Mouse (Mus musculus) WW6 (cell line): Measurements from ENCODE around the gene Cldn20.

Experiments used
- DNase-seq: peaks from one replicate; pipeline ENCODE4 v3.0.0-alpha.2; 2013; ENCODE audit warnings: low read depth, low spot score

The Cldn20 gene

DNA sequence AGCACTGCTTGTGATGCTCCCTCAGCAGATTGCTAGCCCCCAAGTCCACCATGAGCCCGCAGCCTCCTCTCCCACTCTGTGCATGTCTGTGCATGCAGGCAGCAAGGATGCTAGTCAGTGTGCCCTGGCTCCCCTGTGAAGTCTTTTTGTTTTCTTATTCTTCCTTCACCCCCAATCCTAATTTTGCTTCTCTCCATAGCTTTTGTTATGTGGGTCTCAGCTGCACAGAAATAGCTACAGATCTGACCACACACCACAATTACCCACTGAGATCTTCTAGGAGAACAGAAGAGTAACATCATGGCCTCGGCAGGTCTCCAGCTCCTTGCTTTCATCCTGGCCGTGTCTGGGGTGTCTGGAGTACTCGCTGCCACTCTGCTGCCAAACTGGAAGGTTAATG lies at the start of gene Cldn20:
Gene Cldn20, plus strand, starts transcription at position 301 of the 400 bp plus-strand sequence.
- DNase-seq: no peak

DNA sequence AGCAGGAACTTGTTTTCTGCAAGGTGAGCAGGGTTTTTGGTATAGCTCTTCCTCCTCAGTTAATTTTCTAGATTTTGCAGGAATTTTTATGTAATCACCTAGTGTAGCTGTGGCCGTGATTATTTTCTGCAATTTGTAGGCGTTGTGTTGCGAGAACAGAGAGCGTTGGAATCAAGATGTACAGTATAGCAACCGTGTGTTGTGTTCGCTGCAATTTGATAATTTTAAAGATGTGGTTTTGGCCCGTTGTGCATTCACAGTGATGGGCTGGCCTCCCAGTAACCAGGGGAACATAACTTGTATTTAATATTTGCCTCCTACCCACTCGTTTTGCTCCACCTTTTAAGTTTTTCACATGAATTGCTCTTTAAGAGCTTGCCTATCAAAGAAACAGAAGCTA lies 49.3 kb upstream of the Cldn20 start:
- DNase-seq: no peak

DNA sequence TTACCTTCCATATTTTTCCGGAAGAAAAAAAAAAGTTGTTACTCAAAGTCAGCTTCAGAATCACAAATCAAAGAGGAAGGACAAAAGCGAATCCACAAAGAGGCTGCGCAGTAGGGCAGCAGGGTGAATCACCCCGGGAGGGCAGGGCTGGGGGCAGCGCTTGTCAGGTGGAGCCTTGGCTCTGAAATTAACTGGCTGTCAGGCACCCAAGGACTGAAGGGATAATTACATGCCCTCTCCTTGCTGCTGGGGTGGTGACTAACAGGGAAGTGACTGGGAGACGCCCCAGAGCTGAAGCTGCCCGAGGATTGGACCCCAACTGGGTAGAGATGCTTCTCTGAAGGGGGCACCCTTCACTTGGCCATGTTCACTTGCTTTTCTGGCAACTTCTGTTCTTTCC lies 46.5 kb upstream of the Cldn20 start:
- DNase-seq: no peak

DNA sequence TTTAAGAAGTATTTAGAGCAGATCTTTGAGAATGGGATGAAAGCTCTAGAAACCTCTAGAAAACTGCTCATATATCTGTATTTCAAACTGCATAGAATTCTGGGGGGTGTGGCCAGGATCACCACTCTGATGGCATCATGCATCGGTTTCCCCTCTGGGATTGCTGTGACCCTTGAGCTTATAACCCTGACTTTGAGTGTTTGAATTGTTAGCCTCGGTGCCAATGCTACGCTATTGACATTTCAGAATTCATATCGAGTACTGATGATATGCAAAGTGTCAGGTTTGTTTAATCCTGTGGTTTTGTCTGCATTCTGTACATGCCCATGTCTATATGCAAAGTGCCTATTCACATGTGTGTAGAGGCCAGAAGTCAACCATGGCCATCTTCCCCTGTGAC lies 45.1 kb upstream of the Cldn20 start:
- DNase-seq: no peak

DNA sequence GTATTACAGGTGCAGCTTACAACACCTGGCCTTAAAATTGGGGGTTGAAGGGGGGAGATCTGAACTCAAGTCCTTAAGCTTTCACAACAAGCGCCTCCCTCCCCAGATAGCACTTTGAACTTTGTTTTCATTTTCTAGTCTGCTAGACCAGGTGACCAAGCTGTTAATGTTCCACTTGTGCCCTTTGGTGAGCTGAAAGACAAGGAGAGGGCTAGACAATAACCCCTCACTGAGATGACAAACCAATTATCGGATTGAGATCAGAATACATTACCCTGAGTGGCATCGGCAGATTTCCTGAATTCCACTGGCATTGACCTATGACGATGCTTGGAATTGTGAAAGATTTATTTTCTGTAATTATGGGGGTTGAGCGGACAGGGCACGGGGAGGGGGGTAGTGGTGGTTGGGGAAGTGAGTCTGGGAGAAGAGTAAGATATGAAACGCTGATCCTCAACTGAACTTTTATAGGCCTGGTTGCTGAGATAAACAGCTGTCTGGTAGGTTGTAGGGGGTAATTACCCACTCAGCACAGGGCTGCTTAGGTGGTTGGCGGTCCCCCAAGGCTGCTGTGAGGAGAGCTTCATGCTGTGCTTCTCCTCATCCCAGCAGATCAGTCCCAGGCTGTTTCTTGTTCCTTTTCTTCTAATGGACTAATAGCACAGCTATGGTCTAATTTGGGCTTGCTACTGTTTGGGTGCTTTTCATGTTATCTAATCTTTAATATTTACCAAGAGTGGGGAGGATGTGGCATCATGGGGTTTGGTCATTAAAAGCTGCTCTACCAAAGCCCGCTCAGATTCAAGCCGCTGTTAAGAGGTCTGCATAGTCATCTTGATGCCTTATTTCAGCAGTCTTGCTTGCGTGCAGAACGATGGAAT lies 44.4 kb upstream of the Cldn20 start:
- no peak for DNase-seq

DNA sequence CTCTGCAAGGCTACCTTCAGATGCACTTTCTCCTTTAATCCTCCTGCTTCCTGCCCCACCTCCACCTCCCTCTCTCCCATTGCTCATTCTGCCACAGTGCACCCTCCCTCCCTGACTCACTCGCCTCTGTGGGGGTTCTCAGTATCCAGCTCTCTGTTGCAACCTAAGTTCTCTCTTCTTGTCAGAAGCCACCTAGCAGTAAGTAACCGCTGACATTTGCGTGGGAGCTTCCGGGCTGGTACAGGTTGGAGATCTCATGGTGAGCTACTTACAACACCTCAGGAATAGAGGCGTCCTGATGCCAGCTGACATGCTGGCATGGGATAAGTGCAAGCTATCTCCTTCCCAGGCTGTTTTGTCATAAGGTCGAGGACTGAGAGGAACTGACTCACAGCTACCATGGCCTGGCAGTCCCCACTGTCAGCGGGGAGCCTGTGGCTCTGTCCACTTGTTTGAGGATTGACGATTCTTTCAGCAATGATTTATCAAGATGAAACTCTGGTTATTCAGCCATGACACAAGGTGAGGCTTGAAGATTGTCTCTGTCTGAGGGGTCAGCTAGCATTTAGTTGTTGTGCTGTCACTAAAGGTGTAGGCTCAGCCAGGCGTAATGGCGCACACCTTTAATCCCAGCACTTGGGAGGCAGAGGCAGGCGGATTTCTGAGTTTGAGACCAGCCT lies 42.0 kb upstream of the Cldn20 start:
- no peak for DNase-seq

DNA sequence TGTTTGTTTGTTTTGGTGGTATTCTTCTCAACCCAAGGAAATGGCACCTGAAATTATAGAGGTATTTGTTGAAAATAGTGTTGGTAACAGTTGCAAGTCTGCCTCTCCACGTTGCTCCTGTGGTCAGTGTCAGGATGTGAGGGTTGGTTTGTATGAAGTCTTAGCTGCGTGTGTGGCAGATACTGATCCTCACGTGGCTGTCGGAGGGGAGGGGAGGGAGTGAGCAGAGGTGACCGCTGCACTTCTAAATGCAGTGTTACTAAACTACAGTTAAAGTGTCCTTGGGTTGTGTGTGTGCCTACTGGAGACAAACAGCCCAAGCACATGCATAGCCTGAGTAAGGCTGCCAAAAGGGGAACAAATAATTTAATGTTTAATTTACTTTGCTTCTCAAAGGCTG lies 41.3 kb upstream of the Cldn20 start:
- no peak for DNase-seq

DNA sequence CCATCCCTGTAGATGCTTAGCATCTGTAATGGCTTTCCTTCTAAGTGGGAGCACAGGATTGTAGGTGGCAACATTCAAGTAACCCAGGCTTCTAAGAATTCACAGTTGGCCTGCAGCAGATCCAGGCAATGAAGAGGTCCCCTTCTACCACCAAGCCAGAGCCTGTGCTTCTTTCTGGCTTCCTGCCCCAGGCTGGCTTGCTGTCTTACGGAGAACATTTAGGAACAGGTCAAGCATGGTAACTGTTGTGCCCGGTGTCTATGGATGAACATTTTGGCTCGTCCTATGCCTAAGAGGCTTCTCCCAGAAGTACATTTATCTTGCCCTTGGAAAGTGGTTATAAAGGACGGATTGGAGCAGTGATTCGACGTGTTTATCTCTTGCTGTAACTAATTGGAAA lies 40.7 kb upstream of the Cldn20 start:
- DNase-seq: no peak

DNA sequence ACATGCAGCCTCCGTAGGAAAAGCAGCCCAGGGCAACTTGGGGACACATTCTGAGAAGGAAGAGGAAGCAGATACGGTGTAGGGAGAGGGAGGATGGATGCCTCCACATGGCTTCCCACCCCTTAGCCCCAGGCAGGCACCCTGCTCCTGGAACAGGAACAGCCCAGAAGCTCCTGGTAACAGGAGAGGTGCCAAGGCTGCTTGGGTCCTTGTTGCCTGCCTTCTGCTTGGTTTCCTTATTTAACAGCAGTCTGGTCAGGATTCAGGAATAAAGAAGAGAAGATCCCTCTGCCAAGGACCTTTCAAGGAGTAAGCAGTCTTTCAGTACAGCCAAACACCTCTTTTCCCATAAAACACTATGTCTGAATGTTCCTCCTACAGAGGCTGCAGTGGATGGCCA lies 36.8 kb upstream of the Cldn20 start:
- DNase-seq: no peak

DNA sequence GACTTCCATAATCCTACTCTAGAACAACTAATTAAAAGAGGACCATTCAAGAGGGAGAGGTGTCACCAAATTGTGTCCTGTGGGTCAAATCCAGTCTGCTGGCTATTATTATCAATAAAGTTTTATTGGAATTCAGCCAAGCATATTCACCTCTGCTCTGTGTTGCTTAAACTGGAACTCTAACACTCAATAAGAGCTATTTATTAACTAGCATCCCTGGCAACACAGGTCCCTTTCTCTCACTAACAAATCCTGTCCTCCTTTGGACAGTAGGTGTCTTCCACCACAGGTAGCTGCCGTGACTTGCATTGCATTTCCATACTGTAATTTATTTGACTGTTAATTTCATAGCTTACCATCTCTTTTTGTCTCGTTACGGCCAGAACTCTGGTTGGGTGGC lies 36.3 kb upstream of the Cldn20 start:
- no peak for DNase-seq

DNA sequence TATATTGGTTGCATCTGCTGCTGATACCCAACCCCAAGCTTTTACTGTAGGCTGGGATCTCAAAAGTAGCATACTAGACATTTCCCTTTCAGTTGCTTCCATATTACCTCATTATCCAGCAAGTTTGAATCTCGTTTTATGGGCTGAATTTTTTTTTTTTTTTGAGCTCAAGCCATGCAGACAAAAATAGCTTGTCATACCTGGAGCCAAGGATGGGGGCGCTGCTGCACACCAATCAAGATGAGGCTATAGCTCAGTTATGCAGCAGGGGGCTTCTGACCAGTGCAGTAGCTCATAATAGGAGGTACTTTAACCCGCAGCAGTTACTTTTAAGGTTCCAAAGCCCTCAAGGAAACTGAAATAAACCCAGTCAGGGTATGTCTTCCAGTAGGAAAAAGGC lies 34.3 kb upstream of the Cldn20 start:
- no peak for DNase-seq

DNA sequence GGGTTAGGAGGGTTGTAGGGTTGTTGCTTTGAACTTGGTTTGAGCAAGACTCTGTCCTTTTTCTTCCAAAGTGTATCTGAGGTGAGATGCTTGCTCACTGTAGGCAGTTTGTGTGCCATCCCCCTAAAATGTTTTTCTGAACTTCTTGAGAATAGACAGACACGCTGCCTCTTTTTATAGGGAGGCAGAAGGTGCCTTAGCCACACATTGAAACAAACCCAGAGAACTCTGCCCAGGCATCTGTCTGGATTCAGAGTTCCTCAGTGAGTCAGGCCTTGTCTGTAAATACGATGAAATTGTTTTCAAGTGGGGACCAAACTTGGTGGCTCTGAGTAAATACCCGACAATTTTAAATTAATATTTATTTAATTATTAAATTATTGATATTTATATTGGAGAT lies 33.8 kb upstream of the Cldn20 start:
- no peak for DNase-seq

DNA sequence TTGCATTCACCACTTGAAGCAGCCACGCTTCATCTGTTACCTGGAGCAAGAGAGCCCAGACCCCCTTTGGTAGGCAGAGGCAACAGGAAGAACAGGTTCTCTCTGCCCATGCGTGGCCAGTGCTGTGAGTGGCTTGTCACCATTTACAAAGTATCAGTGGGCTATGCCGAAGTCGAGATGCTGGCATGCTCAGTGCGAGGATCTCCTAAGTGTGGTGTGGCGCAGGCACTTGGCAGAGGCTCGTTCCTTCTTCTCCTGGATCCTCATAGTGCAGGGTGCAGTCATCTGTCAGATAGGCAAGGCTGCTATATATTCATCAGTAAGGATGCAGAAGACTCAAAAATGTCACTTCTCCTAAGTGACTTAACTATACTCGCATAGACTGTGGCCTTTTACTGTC lies 32.9 kb upstream of the Cldn20 start:
- DNase-seq: no peak

DNA sequence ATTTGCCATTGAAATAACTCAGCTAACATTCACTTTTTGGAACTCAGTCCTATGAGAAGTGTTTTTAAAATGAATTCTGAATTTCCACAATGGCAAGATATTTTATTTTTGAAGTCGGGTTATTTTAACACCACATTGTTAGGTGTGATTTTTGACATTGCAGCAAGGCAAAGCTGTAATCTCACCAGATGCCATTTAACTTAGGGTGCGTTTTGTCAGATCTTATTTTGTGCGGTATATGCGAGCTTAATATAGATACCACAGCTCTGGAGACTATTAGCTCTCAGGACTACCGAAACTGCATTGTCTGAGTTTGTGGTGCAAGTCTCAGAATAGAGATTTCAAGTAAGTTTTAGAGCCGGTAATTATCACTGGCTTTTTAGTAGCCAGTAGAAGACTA lies 32.3 kb upstream of the Cldn20 start:
- DNase-seq: no peak

DNA sequence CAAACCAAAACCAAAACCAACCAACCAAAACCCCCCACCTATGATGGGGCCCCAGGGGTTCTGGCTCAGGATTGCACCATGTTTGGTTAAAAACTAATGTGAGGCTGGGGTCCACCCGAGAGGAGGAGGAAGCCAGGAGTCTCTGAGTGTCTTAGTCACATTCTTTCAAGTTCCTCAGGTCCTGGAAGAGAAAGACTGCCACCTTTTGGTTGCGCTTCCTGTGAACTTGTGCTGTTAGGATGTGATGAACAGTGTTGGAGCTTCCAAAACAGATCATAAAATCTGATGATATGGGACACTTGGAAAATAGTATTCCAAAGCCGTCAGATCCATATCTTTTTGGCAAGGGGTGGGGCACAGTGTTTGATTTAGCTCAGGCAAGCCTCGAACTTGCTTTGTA lies 31.4 kb upstream of the Cldn20 start:
- DNase-seq: no peak

DNA sequence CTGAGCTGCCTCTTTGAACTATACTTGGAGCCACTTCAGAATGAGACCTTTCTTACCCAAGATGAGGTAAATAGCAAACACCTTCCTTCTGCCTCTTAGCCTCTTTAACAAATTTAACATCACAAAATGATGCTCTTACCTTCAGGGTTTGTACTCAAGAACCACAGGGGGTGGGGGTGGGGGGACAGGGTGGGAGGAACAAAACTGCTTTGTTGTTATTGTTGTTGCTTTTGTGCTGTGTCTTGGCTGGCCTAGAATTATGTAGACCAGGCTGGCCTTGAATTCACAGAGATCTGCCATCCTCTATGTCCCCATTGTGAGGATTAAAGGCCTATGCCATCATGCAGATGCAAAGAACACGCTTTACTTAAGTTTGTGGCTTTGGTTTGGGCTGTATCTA lies 26.6 kb upstream of the Cldn20 start:
- DNase-seq: peak; percentile 36

DNA sequence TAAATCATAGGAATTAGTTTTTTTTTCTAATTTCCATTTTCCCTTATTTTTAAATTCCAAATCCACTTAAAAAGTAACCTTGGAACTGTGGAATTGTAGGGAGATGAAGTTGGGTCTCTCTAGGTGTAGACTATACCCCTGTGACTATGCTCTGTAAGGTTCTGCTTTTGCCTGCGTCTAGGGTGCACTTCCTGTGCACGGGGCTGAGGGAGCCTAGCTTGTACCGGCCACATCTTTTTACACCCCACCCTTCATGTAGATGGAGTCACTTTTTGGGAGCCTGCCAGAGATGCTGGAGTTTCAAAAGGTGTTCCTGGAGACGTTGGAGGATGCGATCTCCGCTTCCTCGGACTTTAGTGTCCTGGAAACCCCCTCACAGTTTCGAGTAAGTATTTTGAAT lies 25.8 kb upstream of the Cldn20 start:
- DNase-seq: no peak

DNA sequence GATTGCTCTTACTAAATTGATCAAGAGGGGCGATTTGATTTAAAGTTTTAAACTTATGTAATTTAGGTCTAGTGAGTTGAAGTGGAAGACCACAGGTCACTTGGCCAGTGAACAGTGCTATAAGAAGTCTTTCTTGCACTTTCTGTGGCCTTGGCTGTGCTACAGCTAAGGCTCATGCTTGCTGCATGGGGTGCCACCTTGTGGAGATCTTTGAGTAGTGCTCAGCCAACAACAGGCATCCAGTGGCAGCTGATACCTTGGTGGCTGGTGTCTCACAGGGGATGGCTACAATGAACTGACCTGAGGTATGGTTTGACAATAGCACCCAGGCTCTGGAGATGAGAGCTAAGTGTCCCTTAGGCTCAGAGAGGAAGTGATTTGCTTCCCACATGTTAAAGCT lies 22.5 kb upstream of the Cldn20 start:
- no peak for DNase-seq

DNA sequence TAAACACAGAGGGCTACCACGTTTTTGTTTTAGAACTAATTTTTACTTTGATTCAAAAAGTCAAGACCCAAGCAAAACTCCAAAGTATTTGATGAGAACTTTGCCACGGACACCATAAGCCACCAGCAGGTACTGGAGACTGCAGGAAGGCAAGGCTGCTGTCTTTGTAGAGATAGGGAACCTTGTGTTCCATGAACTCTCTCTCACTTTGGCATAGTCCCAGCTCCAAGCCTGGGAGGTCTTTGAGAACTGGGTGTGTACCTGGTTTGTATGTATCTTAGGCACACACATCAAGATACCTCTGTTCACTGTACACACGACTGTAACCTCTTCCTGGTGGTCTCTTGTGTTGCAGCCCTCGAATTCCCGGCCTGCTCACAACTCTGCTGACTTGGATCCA lies 18.0 kb upstream of the Cldn20 start:
- no peak for DNase-seq

DNA sequence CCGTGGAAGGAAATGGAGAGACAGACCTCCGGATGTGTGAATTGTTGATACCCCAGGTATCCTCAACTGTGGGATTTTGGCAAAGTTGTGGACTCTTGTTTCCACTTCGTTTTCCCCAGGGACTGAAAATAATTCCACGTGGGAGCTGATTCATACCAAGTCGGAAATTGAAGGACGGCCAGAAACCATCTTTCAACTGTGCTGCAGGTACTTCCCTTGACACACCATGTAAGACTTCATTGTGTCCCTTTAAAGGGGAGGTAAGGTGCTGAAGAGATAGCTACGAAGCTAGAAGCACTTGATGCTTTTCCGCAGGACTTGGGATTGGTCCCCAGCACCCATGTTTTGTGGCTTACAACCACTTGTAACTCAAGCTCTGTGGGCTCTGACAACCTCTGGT lies 16.5 kb upstream of the Cldn20 start:
- DNase-seq: no peak

DNA sequence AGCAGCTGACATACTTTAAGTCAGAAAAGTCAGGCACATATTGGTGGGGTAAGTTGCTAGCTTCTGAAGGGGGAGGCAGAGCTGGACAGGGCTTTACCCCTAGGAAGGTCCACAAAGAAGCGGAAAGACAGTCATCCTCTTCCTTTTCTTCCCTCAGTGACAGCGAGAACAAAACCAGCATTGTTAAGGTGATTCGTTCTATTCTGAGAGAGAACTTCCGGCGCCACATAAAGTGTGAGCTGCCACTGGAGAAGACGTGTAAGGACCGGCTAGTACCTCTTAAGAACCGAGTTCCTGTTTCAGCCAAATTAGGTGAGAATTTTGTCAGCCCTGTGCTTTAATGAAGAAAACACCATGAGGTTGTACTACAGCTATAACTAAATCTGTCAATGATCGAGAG lies 15.9 kb upstream of the Cldn20 start:
- no peak for DNase-seq

DNA sequence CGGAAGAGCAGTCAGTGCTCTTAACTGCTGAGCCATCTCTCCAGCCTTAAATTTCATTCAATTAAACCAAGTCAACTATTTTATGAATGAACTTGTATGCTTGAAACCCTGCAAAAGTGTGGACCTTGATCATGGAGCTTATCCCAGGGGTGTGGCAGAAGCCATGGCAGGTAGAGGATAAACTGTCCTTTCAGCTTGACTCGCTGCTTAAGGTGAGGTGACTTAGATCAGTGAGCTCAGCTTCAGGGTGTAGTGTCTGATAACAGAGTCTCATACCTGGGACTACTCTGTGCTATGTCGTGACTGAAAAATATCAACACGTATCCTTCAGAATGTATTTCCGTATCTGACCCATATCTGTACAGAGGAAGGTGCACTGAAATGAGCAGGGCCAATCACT lies 12.0 kb upstream of the Cldn20 start:
- DNase-seq: no peak

DNA sequence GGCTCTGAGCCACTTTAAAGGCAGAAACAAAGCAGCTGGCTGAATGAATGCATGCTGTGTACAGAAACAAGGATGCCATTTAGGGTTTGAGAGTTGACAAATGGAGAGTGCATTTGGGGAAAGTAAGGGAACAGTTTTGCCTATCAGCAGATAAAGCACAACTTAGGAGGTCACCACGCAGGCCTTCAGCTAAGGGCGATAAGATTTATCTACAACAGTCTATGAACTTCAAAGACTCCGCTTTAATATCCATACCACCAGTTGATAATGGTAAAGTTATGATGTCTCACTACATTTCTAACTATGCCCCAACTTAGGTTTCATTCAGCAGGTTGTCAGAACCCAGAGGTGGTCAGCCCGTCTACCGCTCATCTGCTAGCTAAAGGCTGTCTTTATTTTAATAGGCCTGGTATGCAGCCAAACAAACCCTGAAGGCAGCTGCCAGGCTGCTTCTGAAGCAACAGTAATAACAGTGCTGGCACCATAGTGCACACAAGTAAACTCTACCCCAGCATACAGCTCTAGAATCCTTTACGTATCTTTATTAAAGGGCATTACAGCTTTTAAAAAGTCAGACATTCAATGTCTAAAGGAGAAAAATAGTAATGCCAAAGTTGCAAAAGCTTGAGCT lies 4.4 kb upstream of the Cldn20 start:
- DNase-seq: no peak
